Mouse (Mus musculus): ENCODE results near the gene Paqr6. TPM values are rescaled to one million over a fixed set of nuclear protein-coding genes. Genes with fewer than 3 reads are reported as not detected.

Gene Paqr6
- 1.5 and 2.4 TPM in 2 replicates for polyA plus RNA-seq (2014; fragmentation: Nextera tagmentation; extraction: Ambion mirVana)

DNA sequence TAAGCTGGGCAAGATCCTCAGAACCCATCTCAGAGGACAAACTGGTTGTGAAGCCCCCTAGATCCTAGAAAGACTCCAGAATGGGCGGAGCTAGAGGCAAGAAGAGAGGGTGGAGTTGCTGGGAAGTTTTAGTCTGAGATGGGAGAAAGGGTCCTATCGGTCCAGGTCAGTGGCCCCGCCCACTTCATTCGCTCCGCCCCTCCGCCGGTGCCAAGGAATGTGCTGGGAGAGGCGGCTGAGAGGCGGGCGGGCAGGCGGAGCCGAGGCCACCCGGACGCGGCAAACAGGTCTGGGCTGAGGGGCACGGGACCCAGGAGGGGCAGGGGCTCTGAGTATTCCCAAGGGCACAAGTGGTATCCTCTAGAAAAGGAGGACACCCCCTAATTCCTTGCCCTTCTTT is at the start of gene Paqr6:
TSS of gene Paqr6 (plus strand) at position 248 of the 400 bp plus-strand sequence.
- no peak within 1 kb of the TSS for H3K4me3 ChIP-seq (ENCODE audit: low read depth, low read length)
- H3K9me3 ChIP-seq (ENCODE audit: control insufficient read depth, low read length): no peaks in the 10 kb centered on the region
- no peak within 1 kb of the TSS for H3K27ac ChIP-seq (ENCODE audit: low read depth)
- ATAC-seq (replicated peaks; ENCODE audit: low FRiP score, low TSS enrichment, low read depth): no peak
- peaks cover 35% of the 10 kb centered on the region for H3K36me3 ChIP-seq (ENCODE audit: control insufficient read depth, insufficient read depth, low read length)
- no peak within 1 kb of the TSS for H3K9ac ChIP-seq (ENCODE audit: low read length)
- H3K4me2 ChIP-seq (ENCODE audit: low read length): peak within 1 kb of the TSS; percentile 12; the same call in 1 of the 2 replicates
- WGBS: 1% methylated on average over 16 of the region's 16 CpGs
- 0 out of 2 replicates have a peak, but pooled peaks cover 4% of the 10 kb centered on the region for H3K4me1 ChIP-seq (replicated peaks; ENCODE audit: control insufficient read depth, insufficient read depth, low read length)
- H3K27me3 ChIP-seq (replicated peaks; ENCODE audit: control insufficient read depth, insufficient read depth, low read length): peaks cover 16% of the 10 kb centered on the region
- peak; percentile 76 for DNase-seq (ENCODE audit: low spot score)

DNA sequence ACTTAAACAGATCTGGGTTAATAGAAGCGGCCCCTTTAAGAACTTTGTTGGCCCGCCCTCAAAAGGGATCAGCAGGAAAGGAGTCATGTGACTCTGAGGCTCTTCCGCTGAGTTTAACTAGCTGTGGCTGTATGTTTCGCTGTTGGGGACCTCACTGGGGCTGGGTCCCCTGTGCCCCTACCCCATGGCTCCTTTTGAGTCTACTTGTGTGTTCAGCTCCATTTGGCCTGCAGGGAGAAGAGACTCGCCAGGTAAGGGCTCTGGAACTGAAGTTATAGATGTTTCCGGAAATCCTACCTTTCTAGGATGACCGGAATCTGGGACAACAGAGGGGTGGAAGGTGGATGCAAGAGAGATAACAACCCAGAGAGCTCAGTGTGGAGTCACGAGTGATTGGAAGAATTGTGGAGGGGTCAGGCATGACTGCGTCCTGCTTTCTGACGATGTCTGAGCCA is 39.4 kb upstream of the Paqr6 start, which contains the start of gene Glmp:
TSS of gene Glmp (plus strand) at position 73 of the 455 bp plus-strand sequence.
- peak; percentile 78 for ATAC-seq (replicated peaks; ENCODE audit: low FRiP score, low TSS enrichment, low read depth)
- H3K4me3 ChIP-seq (ENCODE audit: low read depth, low read length): peak within 1 kb of the TSS; percentile 90
- DNase-seq (ENCODE audit: low spot score): peak; percentile 71
- H3K4me2 ChIP-seq (ENCODE audit: low read length): peak within 1 kb of the TSS; percentile 94
- peak within 1 kb of the TSS; percentile 81 for H3K9ac ChIP-seq (ENCODE audit: low read length)
- H3K27ac ChIP-seq (ENCODE audit: low read depth): no peak within 1 kb of the TSS
- peaks cover 10% of the 10 kb centered on the region for H3K4me1 ChIP-seq (replicated peaks; ENCODE audit: control insufficient read depth, insufficient read depth, low read length)
- H3K36me3 ChIP-seq (ENCODE audit: control insufficient read depth, insufficient read depth, low read length): peaks cover 51% of the 10 kb centered on the region
- no peaks in the 10 kb centered on the region for H3K9me3 ChIP-seq (ENCODE audit: control insufficient read depth, low read length)
- WGBS: 2% methylated on average over 10 of the region's 10 CpGs
- H3K27me3 ChIP-seq (replicated peaks; ENCODE audit: control insufficient read depth, insufficient read depth, low read length): no peaks in the 10 kb centered on the region

DNA sequence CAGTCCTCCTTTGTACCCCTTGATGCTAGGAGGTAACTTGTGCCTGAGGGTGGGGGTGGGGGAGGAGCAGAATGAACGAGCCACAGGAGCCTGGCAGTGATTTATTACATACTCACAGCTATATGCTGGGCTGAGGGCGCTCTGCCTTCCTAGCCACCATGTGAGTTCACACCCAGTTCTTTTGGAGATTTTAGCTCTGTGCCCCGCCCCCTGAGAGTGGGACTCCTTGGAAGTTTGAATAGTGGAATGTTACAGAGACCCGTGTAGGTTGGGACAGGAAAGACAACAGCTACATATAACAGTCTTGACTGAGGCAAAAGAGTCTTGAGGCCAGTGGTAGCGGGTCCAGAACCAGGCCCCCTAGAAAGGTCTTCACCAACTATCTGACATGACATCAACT is 35.4 kb upstream of the Paqr6 start:
- DNase-seq (ENCODE audit: low spot score): no peak
- WGBS: 58% methylated on average over 5 of the region's 5 CpGs
- Histone ChIP-seq H3K9ac (ENCODE audit: low read length) (no peak overlapping the region), H3K4me1 (replicated peaks; ENCODE audit: control insufficient read depth, insufficient read depth, low read length) (peaks cover 10% of the 10 kb centered on the region), H3K9me3 (ENCODE audit: control insufficient read depth, low read length) (no peaks in the 10 kb centered on the region), H3K4me3 (ENCODE audit: low read depth, low read length) (no peak overlapping the region), H3K36me3 (ENCODE audit: control insufficient read depth, insufficient read depth, low read length) (peaks cover 23% of the 10 kb centered on the region; the same call in 1 of the 2 replicates), H3K27me3 (replicated peaks; ENCODE audit: control insufficient read depth, insufficient read depth, low read length) (no peaks in the 10 kb centered on the region), H3K27ac (ENCODE audit: low read depth) (no peak overlapping the region), H3K4me2 (ENCODE audit: low read length) (no peak overlapping the region)
- ATAC-seq (replicated peaks; ENCODE audit: low FRiP score, low TSS enrichment, low read depth): no peak

DNA sequence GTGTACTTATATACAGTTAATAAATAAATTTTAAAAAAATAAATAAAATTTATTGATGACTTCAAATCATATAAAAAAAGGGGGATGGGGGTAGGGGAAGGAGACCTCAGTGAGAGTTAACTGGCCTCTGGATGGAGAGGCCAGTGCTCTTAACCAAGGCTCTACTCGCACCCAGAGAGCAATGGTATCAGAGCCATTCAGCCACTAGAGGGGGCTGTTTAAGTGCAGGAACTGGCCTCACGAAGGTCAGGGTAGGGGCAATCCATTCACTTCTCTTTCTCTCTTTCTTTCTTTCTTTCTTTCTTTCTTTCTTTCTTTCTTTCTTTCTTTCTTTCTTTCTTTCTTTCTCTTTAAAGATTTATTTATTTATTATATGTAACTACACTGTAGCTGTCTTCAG is 33.1 kb upstream of the Paqr6 start:
- Histone ChIP-seq H3K27ac (ENCODE audit: low read depth) (no peak overlapping the region), H3K4me2 (ENCODE audit: low read length) (no peak overlapping the region), H3K4me1 (replicated peaks; ENCODE audit: control insufficient read depth, insufficient read depth, low read length) (no peaks in the 10 kb centered on the region; the same call in none of the 2 replicates), H3K9me3 (ENCODE audit: control insufficient read depth, low read length) (no peaks in the 10 kb centered on the region), H3K36me3 (ENCODE audit: control insufficient read depth, insufficient read depth, low read length) (peaks cover 23% of the 10 kb centered on the region; the same call in 1 of the 2 replicates), H3K9ac (ENCODE audit: low read length) (no peak overlapping the region), H3K4me3 (ENCODE audit: low read depth, low read length) (no peak overlapping the region), H3K27me3 (replicated peaks; ENCODE audit: control insufficient read depth, insufficient read depth, low read length) (no peaks in the 10 kb centered on the region)
- ATAC-seq (replicated peaks; ENCODE audit: low FRiP score, low TSS enrichment, low read depth): no peak
- 21% methylated on average over 2 of the region's 2 CpGs for WGBS
- no peak for DNase-seq (ENCODE audit: low spot score)

DNA sequence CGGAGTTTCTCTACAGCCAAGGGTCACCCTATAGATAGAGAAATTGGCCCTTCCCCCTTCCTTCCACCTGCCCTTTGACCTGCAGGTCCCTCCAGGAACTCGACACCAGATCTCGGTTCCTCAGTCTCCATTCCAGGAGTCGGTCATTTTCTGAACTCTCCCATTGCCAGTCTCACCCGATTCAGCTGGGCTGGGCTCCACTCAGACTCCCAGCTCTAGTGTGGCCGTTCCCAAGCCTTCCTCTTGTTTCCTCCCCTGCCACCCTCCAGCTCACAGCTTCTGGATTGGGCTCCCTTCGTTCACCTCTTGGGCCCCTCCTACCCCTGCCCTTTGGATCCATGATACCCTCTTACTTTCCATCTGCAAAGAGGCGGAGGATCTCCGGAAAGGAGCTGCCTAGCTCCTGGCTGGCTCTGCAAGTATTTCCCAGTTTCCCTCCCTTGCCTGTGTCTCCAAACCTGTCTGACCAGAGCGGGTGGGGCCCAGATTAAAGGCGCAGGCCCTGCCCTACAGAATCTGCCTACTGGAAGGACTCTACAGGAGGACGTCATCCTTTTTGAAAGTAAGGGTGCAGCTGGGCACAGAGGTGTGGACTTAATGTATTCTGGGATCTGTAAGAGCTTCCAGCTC is 30.2 kb upstream of the Paqr6 start:
- Histone ChIP-seq H3K4me3 (ENCODE audit: low read depth, low read length) (peak overlapping the region; percentile 21), H3K36me3 (ENCODE audit: control insufficient read depth, insufficient read depth, low read length) (peaks cover 5% of the 10 kb centered on the region; the same call in 1 of the 2 replicates), H3K4me2 (ENCODE audit: low read length) (peak overlapping the region; percentile 83), H3K4me1 (replicated peaks; ENCODE audit: control insufficient read depth, insufficient read depth, low read length) (peaks cover 12% of the 10 kb centered on the region), H3K27ac (ENCODE audit: low read depth) (peak overlapping the region; percentile 78), H3K9me3 (ENCODE audit: control insufficient read depth, low read length) (no peaks in the 10 kb centered on the region), H3K27me3 (replicated peaks; ENCODE audit: control insufficient read depth, insufficient read depth, low read length) (no peaks in the 10 kb centered on the region), H3K9ac (ENCODE audit: low read length) (peak overlapping the region; percentile 27)
- peak; percentile 74 for DNase-seq (ENCODE audit: low spot score)
- 40% methylated on average over 12 of the region's 12 CpGs for WGBS
- ATAC-seq (replicated peaks; ENCODE audit: low FRiP score, low TSS enrichment, low read depth): peak; percentile 16

DNA sequence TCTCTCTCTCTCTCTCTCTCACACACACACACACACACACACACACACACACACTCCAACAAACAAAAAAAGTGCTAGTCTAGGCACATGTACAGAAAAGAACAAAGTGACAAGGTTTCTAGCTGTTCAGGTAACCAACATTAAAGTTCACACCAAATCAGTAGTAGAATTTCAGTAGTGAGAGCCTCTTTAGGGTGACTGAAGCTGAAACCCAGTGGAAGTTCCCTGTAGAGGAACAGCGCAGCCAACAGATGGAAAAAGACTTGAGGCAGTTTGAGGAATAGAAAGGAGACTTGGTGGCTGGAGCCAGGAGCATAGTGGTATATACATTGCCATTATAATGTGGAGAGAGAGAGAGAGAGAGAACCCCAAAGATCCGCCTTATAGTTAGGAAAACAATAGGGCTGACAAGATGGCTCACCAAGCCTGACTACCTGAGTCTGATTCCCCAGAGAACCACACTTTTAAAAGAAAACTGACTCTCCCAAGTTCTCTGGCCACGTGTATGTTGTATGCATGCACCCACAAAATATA is 29.4 kb upstream of the Paqr6 start:
- Histone ChIP-seq H3K27ac (ENCODE audit: low read depth) (peak overlapping the region; percentile 93), H3K36me3 (ENCODE audit: control insufficient read depth, insufficient read depth, low read length) (no peaks in the 10 kb centered on the region), H3K4me2 (ENCODE audit: low read length) (peak overlapping the region; percentile 83), H3K27me3 (replicated peaks; ENCODE audit: control insufficient read depth, insufficient read depth, low read length) (no peaks in the 10 kb centered on the region), H3K4me1 (replicated peaks; ENCODE audit: control insufficient read depth, insufficient read depth, low read length) (peaks cover 12% of the 10 kb centered on the region), H3K4me3 (ENCODE audit: low read depth, low read length) (peak overlapping the region; percentile 82), H3K9me3 (ENCODE audit: control insufficient read depth, low read length) (no peaks in the 10 kb centered on the region), H3K9ac (ENCODE audit: low read length) (peak overlapping the region; percentile 92)
- no peak for ATAC-seq (replicated peaks; ENCODE audit: low FRiP score, low TSS enrichment, low read depth)
- 43% methylated on average over 3 of the region's 3 CpGs for WGBS
- DNase-seq (ENCODE audit: low spot score): no peak

DNA sequence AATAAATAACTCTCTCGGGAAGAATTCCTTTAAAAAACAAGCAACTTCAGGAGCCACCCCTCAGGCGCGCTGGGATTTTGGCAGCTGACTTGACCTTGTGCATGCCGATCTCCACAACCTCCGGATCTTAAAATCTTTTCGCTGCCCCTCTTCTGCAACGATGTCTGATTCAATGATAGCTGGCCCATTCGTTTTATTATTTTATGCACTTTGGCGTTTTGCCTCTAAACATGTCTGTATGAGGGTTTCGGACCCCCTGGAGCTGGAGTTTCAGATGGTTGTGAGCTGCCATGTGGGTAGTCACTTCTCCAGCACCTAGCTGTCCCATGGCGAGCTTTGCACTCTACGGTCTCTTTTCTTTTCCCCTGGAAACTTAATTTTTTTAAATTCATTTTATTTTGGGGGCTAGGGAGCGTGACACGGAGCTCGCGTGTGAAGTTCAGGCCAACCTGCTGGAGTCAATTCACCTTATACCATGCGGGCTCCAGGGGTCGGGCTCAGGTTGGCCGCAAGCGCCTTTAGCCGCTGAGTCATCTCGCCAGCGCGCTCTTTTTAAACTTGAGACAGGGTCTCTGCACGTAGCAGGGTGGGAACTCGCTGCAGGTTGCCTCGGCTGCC is 28.8 kb upstream of the Paqr6 start:
- H3K9ac ChIP-seq (ENCODE audit: low read length): peak overlapping the region; percentile 92
- peaks cover 12% of the 10 kb centered on the region for H3K4me1 ChIP-seq (replicated peaks; ENCODE audit: control insufficient read depth, insufficient read depth, low read length)
- no peaks in the 10 kb centered on the region for H3K36me3 ChIP-seq (ENCODE audit: control insufficient read depth, insufficient read depth, low read length)
- H3K27ac ChIP-seq (ENCODE audit: low read depth): peak overlapping the region; percentile 93
- H3K4me3 ChIP-seq (ENCODE audit: low read depth, low read length): peak overlapping the region; percentile 82
- under 1% methylated on average over 27 of the region's 27 CpGs for WGBS
- ATAC-seq (replicated peaks; ENCODE audit: low FRiP score, low TSS enrichment, low read depth) (peak; percentile 40; the same call in 1 of the 2 replicates), DNase-seq (ENCODE audit: low spot score) (no peak)
- no peaks in the 10 kb centered on the region for H3K27me3 ChIP-seq (replicated peaks; ENCODE audit: control insufficient read depth, insufficient read depth, low read length)
- no peaks in the 10 kb centered on the region for H3K9me3 ChIP-seq (ENCODE audit: control insufficient read depth, low read length)
- H3K4me2 ChIP-seq (ENCODE audit: low read length): peak overlapping the region; percentile 83

DNA sequence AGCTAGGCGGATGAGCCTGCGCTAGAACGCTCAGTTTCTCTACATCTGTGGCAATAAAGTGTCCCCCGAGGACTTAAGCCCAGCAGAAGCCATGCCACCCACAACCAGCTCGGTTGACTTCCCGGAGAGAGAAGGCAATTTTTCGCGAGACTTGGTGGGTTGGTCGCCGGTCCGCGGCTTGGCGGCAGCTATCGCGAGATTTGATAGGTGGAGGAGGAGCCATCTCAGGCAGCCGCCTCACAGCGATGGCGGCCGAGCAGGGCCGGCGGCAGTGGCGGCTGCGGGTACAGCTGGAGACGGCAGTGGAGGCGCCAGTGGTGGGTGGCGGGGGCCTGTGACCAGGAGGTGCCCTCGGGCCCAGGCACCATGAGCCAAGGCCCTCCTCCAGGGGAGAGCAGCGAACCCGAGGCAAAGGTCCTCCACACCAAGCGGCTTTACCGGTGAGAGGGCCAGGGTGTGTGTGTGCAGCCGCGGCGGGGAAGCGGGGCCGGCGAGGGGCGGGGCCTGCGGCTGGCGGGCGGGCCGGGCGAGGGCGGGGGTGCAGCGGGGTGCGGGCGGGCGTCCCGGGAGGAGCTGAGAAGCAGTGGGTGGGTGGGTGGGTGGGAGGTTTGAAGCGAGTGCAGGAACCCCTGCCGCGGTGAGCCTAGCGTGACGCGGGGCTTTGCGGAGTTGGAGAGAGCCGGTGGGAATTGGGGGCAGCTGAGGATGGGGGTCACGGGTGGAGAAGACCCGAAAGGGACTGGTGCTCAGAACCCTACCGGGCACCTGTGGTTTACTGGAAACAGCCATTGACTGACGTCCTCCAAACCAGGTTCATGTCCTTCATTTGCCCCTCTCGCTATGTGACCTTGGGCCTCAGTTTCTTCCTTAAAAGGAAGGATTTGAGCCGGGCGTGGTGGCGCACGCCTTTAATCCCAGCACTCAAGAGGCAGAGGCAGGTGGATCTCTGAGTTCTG is 28.0 kb upstream of the Paqr6 start, which contains the start of the genes Tmem79 and Smg5:
TSS of gene Tmem79 (minus strand) at position 91 of the 956 bp plus-strand sequence.
TSS of gene Smg5 (plus strand) at position 203 of the 956 bp plus-strand sequence.
- Histone ChIP-seq H3K4me1 (replicated peaks; ENCODE audit: control insufficient read depth, insufficient read depth, low read length) (peaks cover 12% of the 10 kb centered on the region), H3K9me3 (ENCODE audit: control insufficient read depth, low read length) (no peaks in the 10 kb centered on the region), H3K4me3 (ENCODE audit: low read depth, low read length) (peak within 1 kb of the TSS; percentile 82), H3K27me3 (replicated peaks; ENCODE audit: control insufficient read depth, insufficient read depth, low read length) (no peaks in the 10 kb centered on the region), H3K4me2 (ENCODE audit: low read length) (peak within 1 kb of the TSS; percentile 83), H3K27ac (ENCODE audit: low read depth) (peak within 1 kb of the TSS; percentile 93), H3K9ac (ENCODE audit: low read length) (peak within 1 kb of the TSS; percentile 92), H3K36me3 (ENCODE audit: control insufficient read depth, insufficient read depth, low read length) (peaks cover under 1% of the 10 kb centered on the region; the same call in 1 of the 2 replicates)
- 2% methylated on average over 65 of the region's 66 CpGs for WGBS
- DNase-seq (ENCODE audit: low spot score) (peak; percentile 98), ATAC-seq (replicated peaks; ENCODE audit: low FRiP score, low TSS enrichment, low read depth) (peak; percentile 87)

Data from intestine, embryonic 14.5 days (tissue).